Mouse (Mus musculus): ENCODE results near the gene Gpr171. TPM values are rescaled to one million over a fixed set of nuclear protein-coding genes. Genes with fewer than 3 reads are reported as not detected.
"Not testable (repeated sequence)": the region's sequence is repeated elsewhere in the genome, so short reads cannot be mapped to it uniquely, and the experiment has no call there.

Gpr171 gene
- total RNA-seq, 2 experiments from 2014 or later, result 0.11 TPM; not detected in 1

DNA sequence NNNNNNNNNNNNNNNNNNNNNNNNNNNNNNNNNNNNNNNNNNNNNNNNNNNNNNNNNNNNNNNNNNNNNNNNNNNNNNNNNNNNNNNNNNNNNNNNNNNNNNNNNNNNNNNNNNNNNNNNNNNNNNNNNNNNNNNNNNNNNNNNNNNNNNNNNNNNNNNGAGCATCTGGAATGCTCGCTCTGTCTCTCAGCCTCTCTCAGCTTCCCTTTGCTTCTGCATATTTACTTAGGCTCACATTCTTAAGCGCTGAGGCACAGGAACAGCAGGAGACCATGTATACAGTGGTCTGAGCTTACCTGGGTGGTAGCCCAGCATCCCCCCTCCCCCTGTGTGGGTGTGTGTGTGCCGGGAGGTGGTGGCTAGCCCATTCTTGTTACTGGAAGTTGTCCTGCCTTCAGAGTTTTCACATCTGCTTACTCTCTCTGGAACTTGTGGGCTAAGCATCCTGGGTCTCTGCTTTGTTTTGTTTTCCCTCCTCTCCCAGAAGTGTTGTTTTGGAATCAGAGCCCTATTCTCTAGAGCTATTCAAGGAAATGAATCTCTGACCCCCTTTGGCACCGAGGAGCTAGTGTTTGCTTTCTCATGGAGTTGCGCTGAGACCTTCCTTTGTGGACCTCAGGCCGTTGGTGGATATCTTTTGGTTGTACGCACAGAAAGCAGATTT lies 19.6 kb upstream of the Gpr171 start:
- intact Hi-C loops (cut with DNase I), result loop anchor here (2.0 to 10.0 kb wide), 3 partner anchors 51 to 204 kb away; no protein-coding TSS in a partner anchor
- no peak for DNase-seq (ENCODE audit: low spot score)

- intact Hi-C loops (cut with DNase I), result no loop called here
- no peak for DNase-seq (ENCODE audit: low spot score)
Observed at GRCm38 (mm10) chr3:59113973-59114517, 12.4 kb upstream of the Gpr171 start.

GRCm38 (mm10) chr3:59113291-59113690 lies 11.7 kb upstream of the Gpr171 start:
- intact Hi-C loops (cut with DNase I), result not testable (repeated sequence)

DNA sequence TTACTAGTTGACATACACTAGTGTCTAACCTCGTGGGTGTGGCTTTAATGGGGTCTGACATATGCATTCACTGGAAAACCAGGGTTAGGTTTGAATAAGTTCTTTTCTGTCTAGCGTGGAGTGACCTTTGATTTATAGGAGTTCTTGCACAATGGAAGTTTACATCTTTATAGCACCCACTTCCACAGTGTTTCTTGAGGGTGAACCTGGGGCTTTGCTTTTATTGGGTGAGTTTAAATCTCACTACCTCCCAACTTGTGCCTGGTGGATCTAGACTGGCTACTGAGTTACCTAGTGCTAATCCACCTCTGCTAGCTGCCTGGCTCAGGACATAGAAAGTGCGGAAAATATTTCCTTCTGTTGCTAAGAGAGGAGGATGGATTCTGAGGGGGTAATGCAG lies 10.3 kb upstream of the Gpr171 start:
- intact Hi-C loops (cut with DNase I), result no loop called here
- no peak for DNase-seq (ENCODE audit: low spot score)

More at GRCm38 (mm10) chr3:59113291-59113690, 11.7 kb upstream of the Gpr171 start:
- not testable (repeated sequence) for DNase-seq (ENCODE audit: low spot score)

GRCm38 (mm10) chr3:59109834-59110233 lies 8.2 kb upstream of the Gpr171 start:
- DNase-seq (ENCODE audit: low spot score); intact Hi-C loops (cut with DNase I): not testable (repeated sequence)

GRCm38 (mm10) chr3:59107439-59107838 lies 5.8 kb upstream of the Gpr171 start:
- no peak for DNase-seq (ENCODE audit: low spot score)
- intact Hi-C loops (cut with DNase I), result no loop called here

DNA sequence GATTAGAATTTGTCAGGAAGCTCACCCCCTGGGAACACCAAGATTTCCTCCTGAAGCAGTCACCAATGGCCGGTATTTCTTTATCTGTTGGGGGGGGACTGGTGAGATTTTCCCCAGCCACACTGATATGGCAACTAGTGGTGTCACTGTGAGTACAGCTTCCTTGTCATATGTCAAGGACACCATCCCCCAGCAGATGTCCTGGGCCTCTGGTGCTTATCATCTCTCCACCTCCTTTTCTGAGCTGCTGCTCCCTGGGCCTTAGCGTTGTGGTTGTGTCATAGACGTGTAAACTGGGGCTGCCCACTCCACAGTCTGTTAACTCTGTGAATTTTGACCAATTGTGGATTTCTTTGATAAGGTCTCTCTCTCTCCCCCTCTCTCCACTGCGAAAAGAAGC lies 2.8 kb upstream of the Gpr171 start:
- intact Hi-C loops (cut with DNase I), result no loop called here
- DNase-seq (ENCODE audit: low spot score), result no peak

DNA sequence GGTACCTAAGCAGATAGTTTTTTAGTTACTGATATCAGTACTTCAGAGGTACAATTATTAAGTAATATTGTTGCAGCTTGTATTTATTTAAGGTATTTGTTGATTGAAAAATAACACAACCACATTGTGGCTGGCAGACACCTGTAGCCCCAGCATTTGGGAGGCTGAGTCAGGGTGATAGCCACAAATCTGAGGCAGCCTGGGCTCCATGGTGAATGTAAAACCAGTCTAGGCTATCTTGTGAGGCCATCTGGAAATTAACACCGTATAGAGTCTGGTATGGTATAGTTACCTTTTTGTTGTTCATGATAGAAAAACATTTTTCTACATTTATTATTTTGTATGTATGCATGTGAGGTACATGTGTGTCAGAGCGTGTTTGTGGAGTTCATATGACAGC lies 525 bp upstream of the Gpr171 start:
- DNase-seq (ENCODE audit: low spot score), result no peak
- intact Hi-C loops (cut with DNase I), result no loop called here

- DNase-seq (ENCODE audit: low spot score), result no peak
- intact Hi-C loops (cut with DNase I), result no loop called here
Observed at GRCm38 (mm10) chr3:59098540-59098939, 3.1 kb downstream of the Gpr171 start.

DNA sequence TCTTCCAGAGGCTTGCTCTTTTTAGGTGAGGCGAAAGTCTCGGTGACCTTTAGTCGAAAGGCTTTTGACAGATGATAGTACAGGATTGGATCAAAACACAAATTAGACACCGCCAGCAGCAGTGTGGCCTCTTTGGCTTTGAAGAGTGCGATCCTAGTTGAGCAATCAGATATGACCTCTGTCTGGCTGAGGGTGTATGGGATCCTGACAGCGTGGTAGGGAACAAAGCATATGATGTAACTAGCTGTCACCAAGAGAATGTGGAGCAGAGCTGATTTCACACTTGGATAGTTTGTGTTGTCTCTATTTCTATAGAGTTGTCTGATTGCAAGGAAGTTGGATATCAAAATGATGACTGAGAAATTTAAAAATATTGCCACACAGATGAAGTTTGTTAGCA lies 4.2 kb downstream of the Gpr171 start:
- DNase-seq (ENCODE audit: low spot score), result no peak
- intact Hi-C loops (cut with DNase I), result no loop called here

- intact Hi-C loops (cut with DNase I), result no loop called here
- no peak for DNase-seq (ENCODE audit: low spot score)
Observed at GRCm38 (mm10) chr3:59092702-59093101, 8.9 kb downstream of the Gpr171 start.

DNA sequence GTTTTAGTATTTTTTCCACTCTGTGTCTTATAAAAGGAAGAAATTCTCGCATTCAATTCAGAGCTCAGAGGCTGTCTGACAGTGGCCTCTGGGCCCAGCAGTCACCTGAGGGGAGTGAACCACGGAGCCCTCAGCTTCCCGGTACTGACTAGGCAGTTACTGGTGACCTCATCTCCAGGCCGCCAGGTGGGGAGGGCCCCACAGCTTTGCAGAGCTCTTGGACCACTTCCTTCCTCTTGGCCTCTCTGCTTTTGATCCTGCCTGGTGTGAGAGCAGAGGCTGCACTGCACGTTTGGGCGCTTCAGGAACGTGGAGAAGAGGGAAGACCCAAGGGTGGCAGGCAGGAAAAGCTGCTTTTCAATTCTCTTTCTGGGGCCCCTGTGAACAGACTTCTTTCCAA lies 20.7 kb downstream of the Gpr171 start:
- intact Hi-C loops (cut with DNase I), result no loop called here
- DNase-seq (ENCODE audit: low spot score), result no peak

DNA sequence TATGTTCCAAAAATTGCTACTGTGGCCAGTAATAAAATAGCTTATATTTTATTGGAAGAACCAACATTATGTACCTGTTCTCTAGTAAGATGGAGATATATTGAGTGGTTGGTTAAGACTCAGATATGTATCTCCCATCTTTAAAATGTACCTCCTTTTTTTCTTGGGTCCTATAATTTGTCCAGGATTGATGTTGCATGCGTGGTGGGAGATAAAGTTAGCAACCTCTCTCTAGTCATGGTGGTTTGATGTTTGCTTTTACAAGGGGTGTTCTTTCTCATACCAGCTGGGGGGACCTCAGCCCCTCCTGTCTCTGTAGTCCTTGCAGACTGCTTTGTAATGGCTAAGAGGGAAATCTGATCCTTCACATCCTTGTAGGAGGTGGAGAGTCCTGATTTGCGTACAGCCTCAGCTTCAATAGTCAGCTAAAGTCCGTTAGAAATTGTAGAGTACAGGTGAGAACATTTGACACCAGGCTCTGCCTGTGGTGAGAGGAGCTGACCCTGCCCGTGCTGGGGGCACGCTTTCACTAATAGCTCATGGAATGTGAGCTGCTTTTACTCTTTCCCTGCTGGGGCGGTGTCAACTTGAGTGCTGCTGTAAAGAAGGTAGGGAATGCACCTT lies 21.2 kb downstream of the Gpr171 start:
- intact Hi-C loops (cut with DNase I), result no loop called here
- no peak for DNase-seq (ENCODE audit: low spot score)

GRCm38 (mm10) chr3:59079327-59079726 lies 22.3 kb downstream of the Gpr171 start:
- intact Hi-C loops (cut with DNase I), result loop anchor here (2.0 to 5.0 kb wide), 2 partner anchors 129 to 978 kb away; no protein-coding TSS in a partner anchor
- DNase-seq (ENCODE audit: low spot score), result no peak

- no peak for DNase-seq (ENCODE audit: low spot score)
- intact Hi-C loops (cut with DNase I), result loop anchor here (2.0 to 5.0 kb wide), 2 partner anchors 130 to 979 kb away; no protein-coding TSS in a partner anchor
Observed at GRCm38 (mm10) chr3:59078585-59078984, 23.0 kb downstream of the Gpr171 start.

DNA sequence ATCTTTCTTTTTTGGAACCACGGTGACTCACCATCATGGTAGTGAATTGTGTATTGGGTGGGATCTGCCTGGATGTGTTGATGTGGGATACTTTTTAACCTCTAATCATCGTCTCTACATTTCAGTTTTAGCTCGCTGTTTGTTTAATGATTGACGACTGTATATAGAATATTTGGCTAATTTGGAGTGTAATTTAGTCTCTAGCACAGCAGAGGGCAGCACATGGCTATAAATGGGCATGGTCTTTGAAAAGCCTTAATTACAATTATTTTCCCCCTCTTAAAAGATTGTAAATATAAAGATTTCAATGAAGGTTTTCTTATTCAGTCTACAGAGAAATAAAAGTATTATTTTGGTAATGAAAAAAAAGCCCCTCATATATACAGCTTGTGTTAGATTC lies 24.3 kb downstream of the Gpr171 start:
- DNase-seq (ENCODE audit: low spot score), result no peak
- intact Hi-C loops (cut with DNase I), result loop anchor here (5.0 kb wide), 1 partner anchor 980 kb away; no protein-coding TSS in a partner anchor

- intact Hi-C loops (cut with DNase I); DNase-seq (ENCODE audit: low spot score): not testable (repeated sequence)
Observed at GRCm38 (mm10) chr3:59069071-59069470, 32.5 kb downstream of the Gpr171 start.

DNA sequence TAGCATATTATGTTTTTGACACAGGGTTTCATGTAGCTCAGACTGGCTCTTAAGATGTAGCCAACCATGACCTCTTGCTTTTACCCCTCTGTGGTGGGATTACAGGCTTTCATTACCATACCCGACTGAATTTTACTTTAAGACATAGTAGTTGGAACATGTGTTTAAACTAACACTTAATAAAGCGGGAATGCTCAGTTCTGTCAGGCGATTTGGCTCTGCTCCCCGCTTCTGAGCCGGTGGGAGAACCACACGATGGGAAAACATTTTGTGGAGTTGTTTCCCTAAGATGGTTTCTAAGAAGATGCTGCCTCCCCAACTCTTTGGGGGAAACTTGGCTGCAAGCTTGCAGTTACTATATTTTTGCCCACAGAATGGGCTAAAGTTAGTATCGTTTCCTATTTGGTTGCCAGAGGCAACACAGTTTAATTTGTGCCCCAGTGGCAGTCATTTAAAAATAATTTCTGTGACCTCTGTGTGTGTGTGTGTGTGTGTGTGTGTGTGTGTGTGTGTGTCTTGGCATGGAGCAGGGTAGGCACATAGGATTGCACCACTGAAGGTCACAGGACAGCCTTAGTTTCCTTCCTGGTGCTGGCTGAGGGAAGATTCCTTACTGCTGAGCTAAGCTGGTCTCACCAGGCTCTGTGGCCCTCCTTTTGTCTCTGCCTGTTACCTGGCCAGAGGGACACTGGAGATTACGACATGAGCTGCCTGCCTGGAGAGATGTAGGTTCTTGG lies 34.9 kb downstream of the Gpr171 start:
- intact Hi-C loops (cut with DNase I), result no loop called here
- no peak for DNase-seq (ENCODE audit: low spot score)

GRCm38 (mm10) chr3:59065937-59066336 lies 35.7 kb downstream of the Gpr171 start:
- intact Hi-C loops (cut with DNase I), result no loop called here
- no peak for DNase-seq (ENCODE audit: low spot score)

GRCm38 (mm10) chr3:59063431-59063830 lies 38.2 kb downstream of the Gpr171 start:
- intact Hi-C loops (cut with DNase I), result no loop called here
- no peak for DNase-seq (ENCODE audit: low spot score)

DNA sequence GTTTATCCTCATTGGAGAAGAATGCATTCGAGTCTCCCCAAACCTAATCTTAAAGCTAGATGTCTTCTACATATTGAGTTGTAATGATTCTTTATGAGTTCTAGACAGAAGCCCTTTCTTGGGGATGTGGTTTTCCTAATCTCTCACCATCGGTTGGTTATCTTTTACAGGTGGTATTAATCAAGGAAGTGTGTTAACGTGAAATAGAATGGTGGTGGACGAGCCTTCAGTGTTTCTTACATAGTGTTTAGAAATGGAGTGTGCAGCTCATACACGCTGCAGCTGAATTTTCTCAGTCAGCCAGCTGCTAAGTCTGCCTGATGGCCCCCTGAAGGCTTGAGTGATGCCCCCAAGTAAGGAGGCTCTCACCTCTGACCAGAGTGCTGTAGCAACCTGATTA lies 39.5 kb downstream of the Gpr171 start:
- intact Hi-C loops (cut with DNase I), result no loop called here
- DNase-seq (ENCODE audit: low spot score), result no peak

All from heart, postnatal 25 days (tissue).